Mouse (Mus musculus) CH12.LX (cell line): ENCODE measurements around the gene Mrpl14. TPM values are rescaled to one million over a fixed set of nuclear protein-coding genes. Genes with fewer than 3 reads are reported as not detected.

Experiments
- DNase-seq: peaks from one replicate; pipeline ENCODE4 v3.0.0-alpha.2; 2013; ENCODE audit errors: extremely low read depth
- H3K27ac ChIP-seq: 2 replicates; pipeline ENCODE4 v1.5.1; 2012; ENCODE audit warnings: low read depth, mild to moderate bottlenecking, control low read depth, moderate library complexity; ENCODE audit not compliant: insufficient read depth
- H3K27me3 ChIP-seq: replicated peaks from 2 replicates; pipeline ENCODE3; 2012; ENCODE audit warnings: inconsistent platforms
- H3K36me3 ChIP-seq, 2 experiments: replicated peaks in 1 of 2; 2 replicates each; pipeline versions ENCODE3 to v1.6.1; 2012; ENCODE audit warnings: inconsistent platforms in 1 of 2, low read length in 1 of 2, mild to moderate bottlenecking in 1 of 2, mixed read lengths in 1 of 2, moderate library complexity in 1 of 2; ENCODE audit not compliant: control insufficient read depth in 1 of 2, insufficient read depth in 1 of 2
- H3K4me1 ChIP-seq, 2 experiments: 2 replicates each; pipeline ENCODE4 v1.6.1; 2012; ENCODE audit warnings: inconsistent platforms in 1 of 2, moderate library complexity in 1 of 2; ENCODE audit not compliant: insufficient read depth in 2 of 2, control insufficient read depth in 1 of 2
- H3K4me2 ChIP-seq: 2 replicates; pipeline ENCODE4 v1.6.1; 2012; ENCODE audit warnings: low read depth, mild to moderate bottlenecking, control low read depth; ENCODE audit not compliant: poor library complexity, insufficient read depth, severe bottlenecking
- H3K4me3 ChIP-seq, 3 experiments: fragments of 150-350 bp in 1 of 3; sonication (generic) in 1 of 3; replicated peaks in 1 of 3; 2 replicates each; pipeline versions ENCODE3 to v1.5.1; 2011 to 2012; ENCODE audit warnings: low read depth in 2 of 3, low read length in 2 of 3, mild to moderate bottlenecking in 2 of 3, moderate library complexity in 2 of 3, control low read depth in 1 of 3, improper control_type of control experiment in 1 of 3, inconsistent platforms in 1 of 3, mixed read lengths in 1 of 3; ENCODE audit not compliant: poor library complexity in 1 of 3
- H3K79me2 ChIP-seq: replicated peaks from 2 replicates; pipeline ENCODE4 v1.6.1; 2012; ENCODE audit warnings: mild to moderate bottlenecking, moderate library complexity; ENCODE audit not compliant: control insufficient read depth, poor library complexity, insufficient read depth, severe bottlenecking; ENCODE audit errors: extremely low read depth
- H3K9ac ChIP-seq: 2 replicates; pipeline ENCODE4 v1.6.1; 2012; ENCODE audit warnings: low read depth, mild to moderate bottlenecking, control low read depth, moderate library complexity; ENCODE audit not compliant: insufficient read depth
- H3K9me3 ChIP-seq: replicated peaks from 2 replicates; pipeline ENCODE3; 2012; ENCODE audit warnings: low read length, inconsistent platforms, mixed read lengths
- BHLHE40 ChIP-seq: IDR thresholded peaks from 2 replicates; pipeline ENCODE4 v1.6.1; 2011; ENCODE audit warnings: mild to moderate bottlenecking, low read depth, low read length, improper control_type of control experiment
- CHD1 ChIP-seq: IDR thresholded peaks from 2 replicates; pipeline ENCODE4 v1.6.1; 2012; ENCODE audit warnings: low read depth, low read length, improper control_type of control experiment, inconsistent platforms
- CTCF ChIP-seq, 2 experiments: IDR thresholded peaks in 1 of 2; conservative IDR thresholded peaks in 1 of 2; 2 replicates each; pipeline ENCODE4 v1.5.1; 2011 to 2012; ENCODE audit warnings: low read depth in 2 of 2, low read length in 2 of 2, improper control_type of control experiment in 1 of 2, inconsistent platforms in 1 of 2, mild to moderate bottlenecking in 1 of 2, moderate library complexity in 1 of 2
- E2F4 ChIP-seq: IDR thresholded peaks from 2 replicates; pipeline ENCODE4 v1.6.1; 2011; ENCODE audit warnings: low read depth, low read length, improper control_type of control experiment; ENCODE audit not compliant: insufficient replicate concordance
- ELF1 ChIP-seq: IDR thresholded peaks from 2 replicates; pipeline ENCODE4 v1.6.1; 2014; ENCODE audit warnings: low read depth, mild to moderate bottlenecking, inconsistent platforms, low read length, improper control_type of control experiment
- ETS1 ChIP-seq: conservative IDR thresholded peaks from 2 replicates; pipeline ENCODE4 v1.6.1; 2012; ENCODE audit warnings: low read depth, mild to moderate bottlenecking, inconsistent platforms, low read length, improper control_type of control experiment, moderate library complexity
- IRF4 ChIP-seq: IDR thresholded peaks from 2 replicates; pipeline ENCODE4 v1.6.1; 2014; ENCODE audit warnings: low read depth, mild to moderate bottlenecking, inconsistent platforms, low read length, improper control_type of control experiment
- JUN ChIP-seq: IDR thresholded peaks from 2 replicates; pipeline ENCODE4 v1.6.1; 2011; ENCODE audit warnings: low read depth, mild to moderate bottlenecking, low read length, improper control_type of control experiment, moderate library complexity; ENCODE audit not compliant: insufficient read depth
- JUND ChIP-seq: conservative IDR thresholded peaks from 2 replicates; pipeline ENCODE4 v1.6.1; 2011; ENCODE audit warnings: low read depth, low read length, improper control_type of control experiment
- KAT2A ChIP-seq: IDR thresholded peaks from 2 replicates; pipeline ENCODE4 v1.6.1; 2012; ENCODE audit warnings: low read length, improper control_type of control experiment, inconsistent platforms; ENCODE audit not compliant: insufficient replicate concordance
- MAFK ChIP-seq: IDR thresholded peaks from 2 replicates; pipeline ENCODE4 v1.6.1; 2011; ENCODE audit warnings: low read length, improper control_type of control experiment; ENCODE audit not compliant: insufficient replicate concordance
- MYC ChIP-seq: IDR thresholded peaks from 2 replicates; pipeline ENCODE4 v1.6.1; 2011; ENCODE audit warnings: low read depth, mild to moderate bottlenecking, improper control_type of control experiment, low read length
- NELFE ChIP-seq: IDR thresholded peaks from 2 replicates; pipeline ENCODE4 v1.6.1; 2011; ENCODE audit warnings: low read depth, low read length, improper control_type of control experiment
- NRF1 ChIP-seq: IDR thresholded peaks from 2 replicates; pipeline ENCODE4 v1.6.1; 2014; ENCODE audit warnings: low read depth, mild to moderate bottlenecking, inconsistent platforms, low read length, improper control_type of control experiment, moderate library complexity
- POLR2A ChIP-seq: IDR thresholded peaks from 2 replicates; pipeline ENCODE4 v1.6.1; 2011; ENCODE audit warnings: low read depth, mild to moderate bottlenecking, improper control_type of control experiment, low read length
- POLR2AphosphoS2 ChIP-seq: IDR thresholded peaks from 2 replicates; pipeline ENCODE4 v1.6.1; 2011; ENCODE audit warnings: low read depth, low read length, improper control_type of control experiment
- RAD21 ChIP-seq: IDR thresholded peaks from 2 replicates; pipeline ENCODE4 v1.6.1; 2011; ENCODE audit warnings: low read depth, mild to moderate bottlenecking, low read length, improper control_type of control experiment, moderate library complexity
- RCOR1 ChIP-seq: conservative IDR thresholded peaks from 2 replicates; pipeline ENCODE4 v1.6.1; 2012; ENCODE audit warnings: low read depth, mild to moderate bottlenecking, inconsistent platforms, low read length, improper control_type of control experiment
- SIN3A ChIP-seq: IDR thresholded peaks from 2 replicates; pipeline ENCODE4 v1.6.1; 2012; ENCODE audit warnings: low read length, improper control_type of control experiment, inconsistent platforms
- SMC3 ChIP-seq: IDR thresholded peaks from 2 replicates; pipeline ENCODE4 v1.6.1; 2011; ENCODE audit warnings: low read depth, low read length, improper control_type of control experiment
- TBP ChIP-seq: conservative IDR thresholded peaks from 2 replicates; pipeline ENCODE4 v1.6.1; 2011; ENCODE audit warnings: low read depth, low read length, improper control_type of control experiment
- TCF12 ChIP-seq: IDR thresholded peaks from 2 replicates; pipeline ENCODE4 v1.6.1; 2014; ENCODE audit warnings: low read depth, mild to moderate bottlenecking, inconsistent platforms, low read length, improper control_type of control experiment
- UBTF ChIP-seq: IDR thresholded peaks from 2 replicates; pipeline ENCODE4 v1.6.1; 2012; ENCODE audit warnings: low read depth, mild to moderate bottlenecking, inconsistent platforms, low read length, improper control_type of control experiment, moderate library complexity
- USF1 ChIP-seq: IDR thresholded peaks from 2 replicates; pipeline ENCODE4 v1.6.1; 2014; ENCODE audit warnings: low read depth, mild to moderate bottlenecking, inconsistent platforms, low read length, improper control_type of control experiment
- USF2 ChIP-seq: conservative IDR thresholded peaks from 2 replicates; pipeline ENCODE4 v1.6.1; 2011; ENCODE audit warnings: low read depth, low read length, improper control_type of control experiment
- ZMIZ1 ChIP-seq: IDR thresholded peaks from 2 replicates; pipeline ENCODE4 v1.6.1; 2012; ENCODE audit warnings: low read depth, mild to moderate bottlenecking, inconsistent platforms, low read length, improper control_type of control experiment
- dilution Hi-C: fragments of 300-500 bp; cut with MboI; formaldehyde crosslinking; loops from 2 replicates; pipeline ENCODE4 v1.14.3; 2020; ENCODE audit warnings: low sequenced_read_pairs; ENCODE audit not compliant: extremely low pct_unique_long_range_greater_than_20kb, extremely low pct_ligation_motif_present
- in situ Hi-C: fragments of 300-500 bp; cut with MboI; formaldehyde crosslinking; loops from 3 replicates; pipeline ENCODE4 v1.14.3; 2019; ENCODE audit warnings: low sequenced_read_pairs, low pct_ligation_motif_present, low pct_unique_long_range_greater_than_20kb, mixed read lengths
- polyA plus RNA-seq: library from polyadenylated mRNA; unstranded; fragments of >175 nt; gene quantifications from 2 replicates; pipeline ENCODE4 v1.2.1, GENCODE M21; 2012; ENCODE audit warnings: low read depth; ENCODE audit not compliant: insufficient read length
- total RNA-seq, 2 experiments: library from RNA; depleted of rRNA; stranded (reverse); fragments of 300-350 nt in 1 of 2; fragments of >200 nt in 1 of 2; gene quantifications; 2 replicates each; pipeline ENCODE4 v1.2.3; 2012 to 2014

Gene Mrpl14
- total and polyA plus RNA-seq, 3 experiments = 46.1 to 62.5 (median 56.9) TPM

- no peaks in the 10 kb centered on the region for H3K79me2 ChIP-seq
- in situ Hi-C loops (loop anchor here (25.0 kb wide), 1 partner anchor 176 kb away; the partner anchor contains the start of gene Spats1), dilution Hi-C loops (no loop called here)
- no peak overlapping the region for H3K9ac ChIP-seq
- no peaks in the 10 kb centered on the region for H3K27me3 ChIP-seq
- no peak for TF ChIP-seq BHLHE40
- peak; percentile 90 to 99 for TF ChIP-seq CTCF (conservative IDR thresholded peaks at IDR 0.05 in 1 of 2, IDR thresholded peaks at IDR 0.05 in 1 of 2; ENCODE audit: low read depth in 2 of 2, low read length in 2 of 2)
- TF ChIP-seq NRF1 = no peak
- TF ChIP-seq SIN3A = no peak
- TF ChIP-seq CHD1 = no peak
- TF ChIP-seq SMC3 = peak; percentile 72
- TF ChIP-seq UBTF = no peak
- TF ChIP-seq TBP = no peak
- peak; percentile 18 for TF ChIP-seq RAD21
- TF ChIP-seq NELFE = 0 out of 2 replicates have a peak, but pooled peaks have one; percentile 23
- TF ChIP-seq ELF1 = no peak
- no peak for TF ChIP-seq POLR2AphosphoS2
- no peak for TF ChIP-seq MYC
- TF ChIP-seq JUND = no peak
- no peak for TF ChIP-seq POLR2A
- TF ChIP-seq E2F4 = no peak
- no peak for TF ChIP-seq ZMIZ1
- H3K4me2 ChIP-seq = no peak overlapping the region
- H3K27ac ChIP-seq = no peak overlapping the region
- H3K36me3 ChIP-seq = peaks cover 0 to 68% of the 10 kb centered on the region in 2 experiments
- H3K4me3 ChIP-seq = peak overlapping the region in 1 of 3 experiments; percentile 8
- peaks cover 0 to 3% of the 10 kb centered on the region in 2 experiments; a peak in 2 of 4 replicates for H3K4me1 ChIP-seq
- no peaks in the 10 kb centered on the region for H3K9me3 ChIP-seq
- DNase-seq = peak; percentile 49
Observed at GRCm38 (mm10) chr17:45663106-45663919, 22.8 kb upstream of the Mrpl14 start.

DNA sequence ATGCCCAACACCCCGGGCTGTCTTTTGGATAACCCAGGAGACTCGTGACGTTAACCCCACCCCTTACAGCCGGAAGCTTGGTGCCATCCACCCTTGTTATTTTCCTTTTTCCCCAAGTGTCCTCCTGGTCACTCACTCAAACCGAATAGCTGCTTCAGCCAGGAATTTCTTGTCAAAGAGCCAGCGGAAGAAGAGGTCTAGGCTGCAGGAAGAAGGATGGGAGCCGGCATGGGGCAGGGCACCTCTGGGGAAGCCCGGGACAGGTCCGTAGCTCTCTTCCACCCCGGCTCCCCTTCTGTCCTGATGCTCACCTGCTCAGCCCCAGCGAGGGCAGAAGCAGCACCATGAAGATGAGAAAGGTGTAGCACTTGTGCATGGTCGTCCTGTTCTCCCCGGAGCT is 21.5 kb upstream of the Mrpl14 start:
- Histone ChIP-seq H3K79me2 (no peaks in the 10 kb centered on the region), H3K9me3 (no peaks in the 10 kb centered on the region)
- in situ Hi-C loops (loop anchor here (25.0 kb wide), 1 partner anchor 177 kb away; the partner anchor contains the start of gene Spats1), dilution Hi-C loops (no loop called here)
- TF ChIP-seq TCF12 (no peak), SIN3A (no peak), ETS1 (no peak), ELF1 (no peak), RCOR1 (no peak), E2F4 (no peak), UBTF (no peak), USF1 (no peak), RAD21 (no peak), IRF4 (no peak), USF2 (no peak), KAT2A (no peak), MAFK (no peak), JUN (no peak), POLR2A (no peak)
- TF ChIP-seq, all 38 proteins: peak for 0
- H3K27me3 ChIP-seq = no peaks in the 10 kb centered on the region
- DNase-seq = no peak
- H3K4me2 ChIP-seq = no peak overlapping the region
- H3K4me3 ChIP-seq = no peak overlapping the region
- peaks cover 0 to 72% of the 10 kb centered on the region in 2 experiments for H3K36me3 ChIP-seq
- no peak overlapping the region for H3K27ac ChIP-seq
- H3K9ac ChIP-seq = no peak overlapping the region
- H3K4me1 ChIP-seq = peaks cover 0 to 3% of the 10 kb centered on the region in 2 experiments; a peak in 2 of 4 replicates
